Mouse (Mus musculus) regulatory T cell (primary cell): Measurements from ENCODE around the gene Rhox3e.
"Not testable (repeated sequence)": the region's sequence is repeated elsewhere in the genome, so short reads cannot be mapped to it uniquely, and the experiment has no call there.

Experiments used
- in situ Hi-C: fragments of 300-600 bp; cut with MboI, MseI; formaldehyde crosslinking; loops from one replicate; pipeline ENCODE4 v1.15.1; 2025; ENCODE audit warnings: high pct_unique_total_duplicates

Rhox3e gene

GRCm38 (mm10) chrX:37541719-37542118 is at the start of gene Rhox3e:
Rhox3e (plus strand) TSS chrX:37542019.
- in situ Hi-C loops, result loop anchor here (5.0 kb wide), 1 partner anchor 36 kb away; no protein-coding TSS in a partner anchor

- in situ Hi-C loops, result not testable (repeated sequence)
These were observed 27.8 kb upstream of the Rhox3e start, which contains the start of gene Rhox4d for GRCm38 (mm10) chrX:37514059-37514458. Rhox4d (plus strand) TSS chrX:37514359.

- in situ Hi-C loops, result loop anchor here (10.0 kb wide), 1 partner anchor 285 kb away; the partner anchor contains the start of genes Rhox2a and Rhox3a
These were observed 11.7 kb upstream of the Rhox3e start, which contains the start of gene Rhox2e for GRCm38 (mm10) chrX:37530152-37530551. Rhox2e (plus strand) TSS chrX:37530452.

- in situ Hi-C loops, result not testable (repeated sequence)
These were observed 15.3 kb downstream of the Rhox3e start, which contains the start of gene Rhox4e for GRCm38 (mm10) chrX:37557112-37557511. Rhox4e (plus strand) TSS chrX:37557412.

- in situ Hi-C loops, result not testable (repeated sequence)
These were observed 29.3 kb downstream of the Rhox3e start, which contains the start of gene Rhox2f for GRCm38 (mm10) chrX:37571105-37571504. Rhox2f (plus strand) TSS chrX:37571405.

- in situ Hi-C loops, result not testable (repeated sequence)
These were observed 30.8 kb downstream of the Rhox3e start for GRCm38 (mm10) chrX:37572638-37573037.

GRCm38 (mm10) chrX:37580692-37581091 is 38.9 kb downstream of the Rhox3e start, which contains the start of gene Rhox3f:
Rhox3f (plus strand) TSS chrX:37580992.
- in situ Hi-C loops, result not testable (repeated sequence)
